Mouse (Mus musculus): ENCODE data around the gene Gldc. TPM values are rescaled to one million over a fixed set of nuclear protein-coding genes. Genes with fewer than 3 reads are reported as not detected.

The Gldc gene
- total and polyA plus RNA-seq, 2 experiments from 2014 or later = 8.7 to 16.6 TPM

GRCm38 (mm10) chr19:30097039-30097438, 78.2 kb downstream of the Gldc start:
- H3K4me3 ChIP-seq (ENCODE audit: low read length) = no peak overlapping the region
- TF ChIP-seq CTCF (IDR thresholded peaks at IDR 0.05; ENCODE audit: low read depth) = no peak
- no peaks in the 10 kb centered on the region for H3K4me1 ChIP-seq (ENCODE audit: insufficient read depth, low read length)
- peaks cover 25% of the 10 kb centered on the region for H3K36me3 ChIP-seq (ENCODE audit: insufficient read depth, low read length)
- no peaks in the 10 kb centered on the region for H3K9me3 ChIP-seq (ENCODE audit: low read length)
- ATAC-seq (peak; percentile 48; the same call in 1 of the 2 replicates), DNase-seq (ENCODE audit: low spot score) (peak; percentile 44)
- H3K27me3 ChIP-seq (ENCODE audit: insufficient read depth, low read length) = no peaks in the 10 kb centered on the region
- no peak overlapping the region for H3K9ac ChIP-seq (replicated peaks; ENCODE audit: low read length)
- peak overlapping the region; percentile 28; the same call in 1 of the 2 replicates for H3K27ac ChIP-seq
- 45% methylated on average over 4 of the region's 4 CpGs for WGBS
- no peak overlapping the region for H3K4me2 ChIP-seq (ENCODE audit: low read depth, low read length)

GRCm38 (mm10) chr19:30096186-30096585, 79.0 kb downstream of the Gldc start:
- 34% methylated on average over 3 of the region's 3 CpGs for WGBS
- H3K36me3 ChIP-seq (ENCODE audit: insufficient read depth, low read length) = peaks cover 31% of the 10 kb centered on the region
- H3K4me1 ChIP-seq (ENCODE audit: insufficient read depth, low read length) = no peaks in the 10 kb centered on the region
- DNase-seq (ENCODE audit: low spot score) (peak; percentile 47), ATAC-seq (peak; percentile 72)
- H3K9me3 ChIP-seq (ENCODE audit: low read length) = no peaks in the 10 kb centered on the region
- H3K9ac ChIP-seq (replicated peaks; ENCODE audit: low read length) = no peak overlapping the region
- TF ChIP-seq CTCF (IDR thresholded peaks at IDR 0.05; ENCODE audit: low read depth) = no peak
- H3K4me3 ChIP-seq (ENCODE audit: low read length) = no peak overlapping the region
- H3K4me2 ChIP-seq (ENCODE audit: low read depth, low read length) = no peak overlapping the region
- H3K27me3 ChIP-seq (ENCODE audit: insufficient read depth, low read length) = no peaks in the 10 kb centered on the region
- H3K27ac ChIP-seq = peak overlapping the region; percentile 28; the same call in 1 of the 2 replicates

GRCm38 (mm10) chr19:30091644-30092295, 83.5 kb downstream of the Gldc start:
- no peak for ATAC-seq
- Histone ChIP-seq H3K4me1 (ENCODE audit: insufficient read depth, low read length) (no peaks in the 10 kb centered on the region), H3K9me3 (ENCODE audit: low read length) (no peaks in the 10 kb centered on the region), H3K27ac (no peak overlapping the region), H3K9ac (replicated peaks; ENCODE audit: low read length) (no peak overlapping the region), H3K36me3 (ENCODE audit: insufficient read depth, low read length) (peaks cover 40% of the 10 kb centered on the region), H3K4me2 (ENCODE audit: low read depth, low read length) (no peak overlapping the region), H3K4me3 (ENCODE audit: low read length) (no peak overlapping the region), H3K27me3 (ENCODE audit: insufficient read depth, low read length) (no peaks in the 10 kb centered on the region)
- TF ChIP-seq CTCF (IDR thresholded peaks at IDR 0.05; ENCODE audit: low read depth) = no peak
- WGBS = 73% methylated on average over 12 of the region's 12 CpGs
- DNase-seq (ENCODE audit: low spot score) = no peak

GRCm38 (mm10) chr19:30090163-30090562, 85.1 kb downstream of the Gldc start:
- peaks cover 42% of the 10 kb centered on the region for H3K36me3 ChIP-seq (ENCODE audit: insufficient read depth, low read length)
- no peak overlapping the region for H3K9ac ChIP-seq (replicated peaks; ENCODE audit: low read length)
- H3K27ac ChIP-seq = no peak overlapping the region
- H3K27me3 ChIP-seq (ENCODE audit: insufficient read depth, low read length) = no peaks in the 10 kb centered on the region
- H3K4me1 ChIP-seq (ENCODE audit: insufficient read depth, low read length) = no peaks in the 10 kb centered on the region
- DNase-seq (ENCODE audit: low spot score) (no peak), ATAC-seq (peak; percentile 35; the same call in 1 of the 2 replicates)
- H3K4me2 ChIP-seq (ENCODE audit: low read depth, low read length) = no peak overlapping the region
- no peaks in the 10 kb centered on the region for H3K9me3 ChIP-seq (ENCODE audit: low read length)
- no peak overlapping the region for H3K4me3 ChIP-seq (ENCODE audit: low read length)
- 67% methylated on average over 6 of the region's 6 CpGs for WGBS
- TF ChIP-seq CTCF (IDR thresholded peaks at IDR 0.05; ENCODE audit: low read depth) = no peak

GRCm38 (mm10) chr19:30065797-30066196, 109.4 kb downstream of the Gldc start:
- 64% methylated on average over 4 of the region's 4 CpGs for WGBS
- no peak for DNase-seq (ENCODE audit: low spot score)

GRCm38 (mm10) chr19:30054218-30054617, 121.0 kb downstream of the Gldc start:
- no peak for TF ChIP-seq CTCF (IDR thresholded peaks at IDR 0.05; ENCODE audit: low read depth)
- H3K36me3 ChIP-seq (ENCODE audit: insufficient read depth, low read length) = no peaks in the 10 kb centered on the region
- WGBS = 98% methylated on average over 2 of the region's 2 CpGs
- H3K4me3 ChIP-seq (ENCODE audit: low read length) = no peak overlapping the region
- no peaks in the 10 kb centered on the region for H3K9me3 ChIP-seq (ENCODE audit: low read length)
- H3K9ac ChIP-seq (replicated peaks; ENCODE audit: low read length) = no peak overlapping the region
- H3K27ac ChIP-seq = no peak overlapping the region
- DNase-seq (ENCODE audit: low spot score) = no peak
- no peak for ATAC-seq
- no peaks in the 10 kb centered on the region for H3K4me1 ChIP-seq (ENCODE audit: insufficient read depth, low read length)
- H3K27me3 ChIP-seq (ENCODE audit: insufficient read depth, low read length) = no peaks in the 10 kb centered on the region
- no peak overlapping the region for H3K4me2 ChIP-seq (ENCODE audit: low read depth, low read length)

More at GRCm38 (mm10) chr19:30065797-30066196, 109.4 kb downstream of the Gldc start:
- H3K27me3 ChIP-seq (ENCODE audit: insufficient read depth, low read length) = no peaks in the 10 kb centered on the region
- TF ChIP-seq CTCF (IDR thresholded peaks at IDR 0.05; ENCODE audit: low read depth) = no peak
- H3K36me3 ChIP-seq (ENCODE audit: insufficient read depth, low read length) = no peaks in the 10 kb centered on the region
- H3K4me2 ChIP-seq (ENCODE audit: low read depth, low read length) = no peak overlapping the region
- H3K4me3 ChIP-seq (ENCODE audit: low read length) = no peak overlapping the region
- ATAC-seq = no peak
- no peaks in the 10 kb centered on the region for H3K4me1 ChIP-seq (ENCODE audit: insufficient read depth, low read length)
- no peak overlapping the region for H3K9ac ChIP-seq (replicated peaks; ENCODE audit: low read length)
- no peak overlapping the region for H3K27ac ChIP-seq
- H3K9me3 ChIP-seq (ENCODE audit: low read length) = no peaks in the 10 kb centered on the region

GRCm38 (mm10) chr19:30051479-30051878, 123.8 kb downstream of the Gldc start:
- WGBS = 96% methylated on average over 3 of the region's 3 CpGs

More at GRCm38 (mm10) chr19:30051479-30051878, 123.8 kb downstream of the Gldc start:
- no peak for TF ChIP-seq CTCF (IDR thresholded peaks at IDR 0.05; ENCODE audit: low read depth)
- Histone ChIP-seq H3K36me3 (ENCODE audit: insufficient read depth, low read length) (no peaks in the 10 kb centered on the region), H3K27me3 (ENCODE audit: insufficient read depth, low read length) (no peaks in the 10 kb centered on the region), H3K4me3 (ENCODE audit: low read length) (no peak overlapping the region), H3K4me1 (ENCODE audit: insufficient read depth, low read length) (no peaks in the 10 kb centered on the region), H3K27ac (no peak overlapping the region), H3K4me2 (ENCODE audit: low read depth, low read length) (no peak overlapping the region), H3K9me3 (ENCODE audit: low read length) (no peaks in the 10 kb centered on the region), H3K9ac (replicated peaks; ENCODE audit: low read length) (no peak overlapping the region)
- no peak for DNase-seq (ENCODE audit: low spot score)
- ATAC-seq = no peak
